Mouse (Mus musculus) lung, postnatal 0 days (tissue): ENCODE results near the gene P4hb.

ENCODE experiments used
- CTCF ChIP-seq: IDR thresholded peaks from 2 replicates; pipeline ENCODE4 v1.5.1; 2016; ENCODE audit warnings: antibody characterized with exemption, mild to moderate bottlenecking
- EP300 ChIP-seq: IDR thresholded peaks from 2 replicates; pipeline ENCODE4 v1.6.1; 2016; ENCODE audit warnings: antibody characterized with exemption, mild to moderate bottlenecking, control low read depth

- TF ChIP-seq EP300 (no peak), CTCF (no peak)
Observed at GRCm38 (mm10) chr11:120538485-120538884, 34.6 kb downstream of the P4hb start.
